Mouse (Mus musculus) c-Kit-positive CD71-positive TER-119-positive erythroid progenitor cells, embryonic 14.5 days (primary cell): ENCODE results near the gene Pde2a.
A peak's percentile ranks its signal among the peaks of the same experiment; 100 is the strongest.

ENCODE experiments used
- DNase-seq: peaks from one replicate; pipeline ENCODE4 v3.0.0-alpha.2; 2013; ENCODE audit warnings: low spot score

Pde2a gene

DNA sequence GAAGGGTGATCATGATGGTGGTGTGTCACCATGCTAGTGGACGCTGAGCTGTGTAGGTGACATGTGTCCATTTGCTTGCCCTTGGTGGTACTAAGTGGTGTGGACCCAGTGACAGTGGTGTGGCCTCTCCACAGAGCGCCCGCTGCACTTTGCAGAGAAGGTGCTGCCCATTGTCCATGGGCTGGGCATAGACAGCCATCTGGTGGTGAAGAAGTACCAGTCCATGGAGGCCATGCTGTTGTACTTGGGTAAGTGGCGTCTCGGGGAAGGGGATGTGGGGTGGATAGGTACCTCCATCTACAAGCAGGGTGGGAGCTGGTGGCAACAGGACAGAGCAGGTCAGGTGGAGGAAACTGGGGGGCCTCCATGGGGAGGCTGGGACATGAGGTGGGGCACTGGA, 17.7 kb upstream of the Pde2a start:
- DNase-seq = no peak

DNA sequence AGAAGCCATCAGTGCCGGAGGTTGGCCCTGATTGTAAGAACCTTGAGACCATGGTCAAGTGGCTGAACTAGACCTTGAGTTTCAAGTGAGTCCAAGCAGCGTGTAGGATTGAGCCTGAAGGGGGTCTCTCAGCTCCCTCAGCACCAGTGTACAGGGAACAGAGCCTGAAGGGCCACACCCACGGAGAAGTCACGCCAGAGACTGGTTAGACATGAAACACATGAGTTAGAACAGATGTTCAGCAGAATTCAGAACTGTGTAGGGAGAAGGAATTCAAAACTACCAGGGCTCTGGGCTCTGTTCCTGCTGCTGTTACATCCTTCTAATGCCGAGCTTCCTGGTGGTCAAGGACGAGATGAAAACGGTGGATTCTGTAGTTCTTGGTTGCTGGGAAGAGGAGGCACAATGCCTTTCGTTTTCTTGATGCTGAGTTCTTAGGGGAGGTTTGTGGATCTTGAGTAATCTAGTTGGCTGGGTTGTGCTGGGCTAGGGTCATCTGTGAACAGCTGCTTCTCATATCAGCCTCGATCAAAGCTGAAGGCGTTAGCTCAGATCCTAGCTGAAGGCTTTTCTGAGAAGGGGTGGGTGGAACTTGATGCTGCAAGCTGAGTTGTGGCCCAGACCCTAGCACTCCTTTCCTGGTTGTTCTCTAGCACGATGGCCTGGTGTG, 11.1 kb upstream of the Pde2a start, which contains the start of gene Gm45837:
Gene Gm45837, plus strand, starts transcription at position 620 of the 670 bp plus-strand sequence.
- DNase-seq = no peak

DNA sequence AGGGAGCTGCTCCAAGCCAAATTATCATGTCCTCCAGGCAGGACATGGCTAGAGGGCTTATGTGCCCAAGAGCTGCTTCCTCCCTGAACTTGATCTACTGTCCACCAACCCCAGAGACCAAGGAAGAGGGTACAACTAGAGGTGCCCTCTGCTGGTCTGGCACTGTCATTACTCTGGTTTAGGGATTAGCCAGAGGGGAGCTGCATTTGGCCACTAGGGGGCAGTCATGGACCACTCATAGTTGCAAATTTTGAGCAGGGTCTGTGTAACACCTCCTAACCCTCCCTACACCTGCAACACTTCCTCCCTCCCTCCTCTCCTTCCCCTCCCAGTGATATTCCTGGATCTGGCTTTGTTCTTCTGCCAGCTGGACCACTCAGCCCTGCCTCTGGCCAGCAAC, 8.7 kb upstream of the Pde2a start:
- peak; percentile 75 for DNase-seq

DNA sequence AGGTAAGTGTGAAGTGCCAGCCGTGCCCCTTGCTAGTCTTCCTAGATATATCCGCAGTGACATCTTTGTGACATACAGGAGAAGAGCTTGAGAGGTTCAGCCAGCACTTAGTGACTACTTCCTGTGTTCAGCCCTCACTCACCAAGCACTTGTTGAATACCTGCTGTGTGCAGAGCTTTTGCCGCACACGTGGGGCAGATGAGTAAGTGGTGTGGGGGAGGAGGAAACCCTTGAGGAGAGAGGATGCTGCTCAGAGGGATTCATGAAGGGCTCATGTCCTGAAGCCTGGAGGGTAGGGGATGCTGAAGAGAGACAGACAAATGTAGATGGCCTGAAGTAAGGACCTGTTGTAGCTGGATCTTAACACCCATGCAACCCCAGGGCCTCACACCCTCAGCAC, 7.3 kb upstream of the Pde2a start:
- DNase-seq = no peak

DNA sequence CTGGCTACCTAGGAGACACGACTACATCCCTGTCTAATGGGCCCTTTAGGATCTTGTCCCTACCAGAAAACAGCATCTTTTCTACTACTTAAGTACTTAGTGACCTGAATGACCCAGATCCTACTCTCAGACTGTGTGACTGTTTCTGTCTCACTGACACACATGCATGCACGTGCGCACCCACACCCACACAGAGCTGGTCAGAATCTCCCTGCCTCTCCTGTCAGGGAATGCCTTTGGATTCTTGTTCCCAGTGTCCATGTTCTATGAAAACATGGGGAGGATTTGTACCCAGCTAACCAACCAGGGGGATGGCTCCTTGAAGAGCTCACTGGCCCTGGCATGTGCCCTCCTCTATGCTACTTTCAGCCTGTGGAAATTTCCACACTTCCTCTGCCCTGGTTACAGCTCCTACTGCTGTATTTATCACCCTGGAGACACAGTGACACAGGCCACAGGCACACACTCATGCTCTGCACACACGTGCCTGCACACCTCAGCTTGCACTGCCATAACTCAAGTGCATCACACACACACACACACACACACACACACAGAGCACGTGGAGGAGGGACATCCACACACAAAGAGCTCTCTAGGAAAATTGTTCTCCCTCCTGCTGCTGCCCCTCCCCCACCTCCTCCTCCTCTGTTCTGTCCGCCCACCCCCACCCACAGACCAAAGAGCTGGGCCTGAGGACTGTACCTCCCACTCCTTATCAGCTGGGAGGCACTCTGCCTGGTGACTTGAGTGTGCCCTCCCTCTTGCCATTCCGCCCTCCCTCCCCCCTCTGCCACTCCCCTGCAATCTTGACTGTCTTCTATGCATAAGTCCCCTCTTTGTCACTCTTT, 6.6 kb upstream of the Pde2a start:
- peak; percentile 63 for DNase-seq

DNA sequence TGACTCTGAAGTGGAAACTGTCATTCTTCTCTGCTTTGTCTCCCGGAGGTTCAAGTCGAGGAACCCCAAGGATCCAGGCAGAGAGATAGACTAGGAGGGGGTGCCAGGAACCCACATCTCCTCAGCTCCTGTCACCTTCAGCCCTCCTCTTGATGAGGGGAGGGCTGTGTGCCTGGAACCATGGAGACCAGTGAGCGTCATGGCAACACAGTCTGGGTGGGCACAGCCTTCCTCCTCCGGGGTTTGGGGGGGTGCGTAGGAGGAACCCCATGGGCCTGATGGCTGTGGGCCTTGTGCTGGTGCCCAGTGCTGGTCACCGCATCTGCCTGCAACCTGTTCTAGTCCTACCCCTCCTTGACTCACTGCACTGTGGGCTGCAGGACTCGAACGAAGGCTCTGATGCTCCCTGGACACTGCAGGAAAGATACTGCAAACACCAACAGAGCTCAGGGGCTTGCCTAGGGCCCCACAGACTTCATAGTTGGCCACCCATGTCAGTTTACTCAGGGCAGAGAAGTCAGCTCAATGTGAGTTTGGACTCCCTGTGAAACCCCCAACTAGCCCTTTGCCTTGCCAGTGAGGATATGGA, 5.9 kb upstream of the Pde2a start:
- no peak for DNase-seq

DNA sequence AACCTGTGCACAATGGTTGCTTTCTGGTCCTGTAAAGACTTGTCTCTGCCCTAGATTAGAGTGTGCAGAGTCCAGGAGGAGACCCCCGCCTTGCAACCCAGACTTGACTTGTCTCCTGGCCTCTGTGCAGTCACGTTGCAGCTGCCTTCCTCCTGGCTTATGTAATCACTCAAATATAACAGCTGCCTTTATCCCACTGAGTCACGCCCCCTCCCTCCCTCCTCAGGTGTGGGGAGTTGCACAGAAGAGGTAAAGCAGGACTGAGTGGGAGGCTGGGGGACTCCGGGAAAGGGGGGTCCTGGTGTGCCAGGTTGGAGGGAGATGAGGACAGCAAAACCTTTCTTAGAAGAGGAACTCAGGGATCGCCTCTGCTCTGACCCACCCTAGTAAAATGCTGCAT, 5.1 kb upstream of the Pde2a start:
- DNase-seq = no peak

DNA sequence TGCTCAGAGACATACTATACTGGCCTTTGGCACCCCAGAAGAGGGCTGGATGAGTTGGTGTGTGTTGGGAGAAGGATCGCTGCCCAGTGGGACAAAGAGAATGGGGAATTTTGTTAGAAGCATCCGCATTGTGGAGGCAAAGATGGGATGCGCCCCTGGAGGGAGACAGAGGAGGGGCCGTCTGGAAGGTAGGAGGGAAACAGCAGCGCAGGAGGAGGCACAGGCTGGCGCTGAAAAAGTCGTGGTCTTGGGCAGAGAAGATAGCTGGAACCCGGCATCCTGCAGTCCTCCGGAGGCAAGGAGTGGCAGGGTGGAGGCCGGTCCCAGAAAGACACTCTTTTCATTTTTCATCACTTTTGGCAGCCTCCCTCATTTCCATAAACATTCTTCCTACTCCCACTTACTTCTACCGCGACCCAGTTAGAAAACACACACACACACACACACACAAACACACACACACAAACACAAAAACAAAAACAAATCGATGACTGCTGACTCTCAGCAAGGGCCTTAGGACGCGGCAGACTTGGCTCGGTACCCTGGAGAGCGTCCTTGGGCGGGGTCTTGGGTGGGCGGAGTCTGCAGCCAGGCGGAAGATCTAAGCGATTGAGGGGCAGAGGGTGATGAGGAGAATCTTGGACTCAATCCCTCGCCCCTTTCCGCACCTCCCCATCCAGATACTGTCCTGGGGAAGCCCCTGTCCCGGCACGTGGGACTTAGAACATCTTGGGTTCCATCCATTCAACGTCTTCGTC, 2.3 kb upstream of the Pde2a start:
- DNase-seq = no peak

DNA sequence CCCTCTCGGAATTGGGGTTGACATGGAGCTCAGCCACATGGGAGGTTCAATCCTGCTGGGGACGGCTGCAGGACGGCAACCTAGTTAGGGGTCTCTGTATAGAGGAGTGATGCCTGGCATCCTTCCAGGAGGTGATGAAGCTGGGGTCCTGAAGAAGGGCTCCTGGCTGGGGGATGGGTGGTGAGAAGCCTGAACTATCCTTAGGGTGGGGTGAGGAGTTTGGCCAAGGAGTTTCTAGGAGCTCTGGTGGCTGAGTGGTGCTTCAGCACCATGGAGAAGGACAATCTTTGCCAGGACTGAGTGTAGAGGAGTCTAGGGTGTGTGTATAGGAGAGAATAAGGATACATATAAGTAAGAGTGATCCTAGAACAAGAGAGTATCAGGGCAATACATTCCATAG, 578 bp downstream of the Pde2a start:
- DNase-seq = peak; percentile 45

DNA sequence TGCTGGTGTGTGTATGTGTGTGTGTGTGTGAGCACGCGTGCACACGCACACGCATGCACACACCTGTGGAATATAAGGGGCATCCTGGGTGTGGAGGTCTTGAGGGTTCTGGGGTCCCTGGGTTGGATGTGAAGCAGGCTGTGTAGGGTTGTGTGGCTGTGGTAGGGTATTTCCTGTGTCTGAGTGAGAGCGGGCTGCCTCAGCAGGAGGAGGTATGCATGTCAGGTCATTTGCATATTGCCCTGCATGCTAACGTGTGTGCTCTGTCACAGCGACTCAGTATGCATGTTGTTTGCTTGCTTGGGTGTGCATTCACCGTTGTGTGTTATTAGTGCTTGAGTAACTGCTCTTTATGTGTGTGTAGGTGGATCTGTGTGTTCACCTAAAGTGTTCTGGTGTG, 1.2 kb downstream of the Pde2a start:
- no peak for DNase-seq

DNA sequence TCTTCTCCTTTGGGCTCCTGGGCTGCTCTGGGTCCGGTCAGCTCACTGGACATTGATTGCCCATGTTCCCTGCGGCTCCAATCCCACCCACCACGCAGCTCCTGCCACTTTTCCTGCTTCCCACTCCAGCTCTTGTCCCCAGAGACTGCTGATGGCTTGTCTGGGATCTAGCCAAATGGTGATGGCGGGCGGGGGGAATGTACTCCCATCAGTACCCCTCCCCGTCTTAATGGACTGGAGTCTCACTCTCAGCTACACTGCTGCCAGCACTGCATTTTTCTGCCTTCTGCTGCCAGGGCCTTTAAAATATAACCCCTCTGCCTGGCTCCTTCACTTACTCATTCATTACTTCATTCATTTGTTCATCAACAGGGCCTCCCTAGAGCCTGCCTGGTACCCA, 2.5 kb downstream of the Pde2a start:
- DNase-seq = no peak

DNA sequence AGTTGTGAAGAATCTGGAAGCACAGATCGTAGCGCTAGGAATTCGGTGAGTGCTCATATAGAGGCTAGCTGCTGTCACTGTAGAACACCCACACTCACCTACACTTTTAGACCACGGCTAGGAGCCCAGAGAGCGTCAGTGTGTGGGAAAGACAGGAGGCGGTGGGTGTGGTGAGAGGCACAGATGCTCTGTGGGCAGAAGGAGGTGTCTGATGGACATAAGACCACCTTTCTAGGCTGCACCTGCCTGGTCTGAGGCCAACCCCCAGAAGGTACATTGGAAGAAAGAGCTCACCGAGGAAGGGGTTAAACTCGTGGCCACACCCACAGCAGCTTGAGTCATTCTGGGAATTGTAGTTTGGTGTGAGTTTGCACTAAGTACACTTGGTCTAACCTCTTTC, 5.2 kb downstream of the Pde2a start:
- DNase-seq = no peak

DNA sequence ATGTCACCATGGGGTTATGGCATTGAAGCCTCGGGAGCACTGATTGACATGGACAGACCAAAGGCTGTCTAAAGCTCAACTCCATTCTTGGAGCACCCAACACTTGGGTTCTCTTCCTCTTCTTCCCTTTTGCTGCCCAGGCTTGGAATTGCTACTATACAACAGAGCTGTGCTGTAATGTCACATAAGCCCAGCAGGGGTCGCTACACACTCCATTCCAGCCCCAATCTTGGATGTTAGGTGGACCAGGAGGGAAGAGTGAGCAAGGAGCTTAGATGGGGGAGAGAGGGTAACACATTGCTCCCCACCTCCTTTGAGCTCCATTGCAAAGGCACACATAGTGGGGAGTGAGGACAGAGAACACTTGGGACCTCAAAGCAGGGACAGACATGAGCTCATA, 6.2 kb downstream of the Pde2a start:
- peak; percentile 37 for DNase-seq

DNA sequence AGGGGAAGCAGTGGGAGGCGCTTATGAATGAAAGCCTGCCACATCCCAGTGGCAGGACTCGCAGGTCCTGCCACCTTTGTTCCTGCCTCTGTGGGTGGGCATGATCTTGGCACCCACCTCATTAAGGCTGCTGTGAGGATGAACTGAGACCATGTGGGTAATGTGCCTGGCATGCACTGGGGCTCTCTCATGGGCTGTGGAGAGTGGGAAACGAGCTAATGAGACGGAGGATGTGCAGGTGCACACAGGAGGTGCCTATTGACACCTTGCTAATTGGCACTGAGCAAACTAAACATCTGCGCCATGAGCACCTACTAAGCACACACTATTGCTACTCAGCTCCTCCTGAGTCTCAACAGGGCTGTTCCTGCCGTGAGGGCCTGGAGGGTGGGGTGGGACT, 13.5 kb downstream of the Pde2a start:
- DNase-seq = no peak

DNA sequence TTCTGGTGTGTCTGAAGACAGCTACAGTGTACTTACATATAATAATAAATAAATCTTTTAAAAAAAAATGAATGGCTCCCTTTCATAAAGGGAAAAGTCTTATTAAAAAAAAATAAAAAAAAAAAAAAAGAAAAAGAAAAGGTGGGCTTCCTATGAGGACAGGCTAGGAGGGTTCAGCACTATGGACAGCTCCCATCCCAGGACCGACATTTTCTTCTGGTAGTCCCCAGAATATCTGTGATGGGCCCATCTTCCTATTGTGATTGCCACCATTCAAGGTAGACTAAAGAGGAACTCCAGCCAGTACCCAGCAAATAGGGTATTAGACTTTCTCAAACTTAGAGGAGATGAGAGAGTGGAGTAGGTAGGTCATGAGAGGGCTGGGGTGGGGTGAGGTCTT, 16.4 kb downstream of the Pde2a start:
- DNase-seq = no peak

DNA sequence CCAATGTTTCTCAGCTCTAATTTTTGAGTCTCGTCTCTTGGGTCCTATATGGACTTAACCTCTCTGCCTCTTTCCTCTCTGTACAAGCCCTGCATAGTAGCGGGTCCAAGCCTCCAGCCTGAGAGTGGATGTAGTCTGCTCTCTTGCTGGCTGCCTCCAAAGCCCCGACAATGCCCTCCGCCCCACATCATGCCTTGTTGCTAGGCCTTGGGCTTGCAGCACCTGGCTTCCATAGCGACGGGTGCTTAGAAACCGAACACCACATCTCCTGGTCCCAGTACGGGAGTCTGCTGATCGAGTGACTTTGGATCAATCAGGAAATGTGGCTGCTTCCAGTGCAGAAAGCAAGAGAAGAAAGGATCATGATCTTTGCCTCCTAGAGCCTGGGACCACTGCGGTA, 21.6 kb downstream of the Pde2a start:
- DNase-seq = no peak

DNA sequence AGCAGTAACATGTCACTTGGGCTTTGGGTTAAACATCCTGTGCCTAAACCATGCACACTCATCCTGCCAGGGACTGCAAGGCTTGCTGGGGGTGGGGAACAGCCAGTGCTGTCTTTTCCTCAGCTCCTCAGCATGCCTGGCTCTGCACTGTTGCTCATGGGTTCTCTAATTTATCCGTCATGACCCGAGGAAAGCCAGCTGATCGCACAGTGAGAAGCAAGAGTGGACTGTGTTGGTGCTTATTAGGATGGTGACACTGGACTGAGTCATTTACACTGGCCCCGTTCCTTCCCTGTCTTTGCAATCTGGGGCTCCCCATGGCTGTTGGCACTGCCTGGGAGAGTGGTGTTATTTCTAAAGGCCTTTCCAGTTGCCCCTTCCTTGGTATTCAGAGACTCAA, 22.7 kb downstream of the Pde2a start:
- DNase-seq = no peak

DNA sequence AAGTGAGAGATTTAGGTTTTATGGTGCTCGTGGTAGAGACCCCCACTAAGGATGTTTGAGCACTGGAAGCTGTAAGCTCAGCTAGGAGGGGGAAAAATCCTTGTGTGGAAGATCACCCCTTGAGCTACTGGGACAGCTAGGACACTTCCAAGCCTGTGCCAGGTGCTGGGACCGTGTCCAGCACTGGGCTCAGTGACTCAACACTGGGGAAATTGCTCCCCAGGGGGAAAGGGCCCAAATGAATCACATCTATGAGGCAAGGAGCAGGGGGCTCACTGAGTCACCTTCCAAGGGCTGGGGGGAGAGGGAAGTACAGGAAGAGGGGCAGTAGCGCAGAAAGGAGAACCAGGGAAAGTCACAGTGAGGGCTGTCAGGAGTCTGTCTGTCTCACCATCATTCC, 28.4 kb downstream of the Pde2a start:
- no peak for DNase-seq

DNA sequence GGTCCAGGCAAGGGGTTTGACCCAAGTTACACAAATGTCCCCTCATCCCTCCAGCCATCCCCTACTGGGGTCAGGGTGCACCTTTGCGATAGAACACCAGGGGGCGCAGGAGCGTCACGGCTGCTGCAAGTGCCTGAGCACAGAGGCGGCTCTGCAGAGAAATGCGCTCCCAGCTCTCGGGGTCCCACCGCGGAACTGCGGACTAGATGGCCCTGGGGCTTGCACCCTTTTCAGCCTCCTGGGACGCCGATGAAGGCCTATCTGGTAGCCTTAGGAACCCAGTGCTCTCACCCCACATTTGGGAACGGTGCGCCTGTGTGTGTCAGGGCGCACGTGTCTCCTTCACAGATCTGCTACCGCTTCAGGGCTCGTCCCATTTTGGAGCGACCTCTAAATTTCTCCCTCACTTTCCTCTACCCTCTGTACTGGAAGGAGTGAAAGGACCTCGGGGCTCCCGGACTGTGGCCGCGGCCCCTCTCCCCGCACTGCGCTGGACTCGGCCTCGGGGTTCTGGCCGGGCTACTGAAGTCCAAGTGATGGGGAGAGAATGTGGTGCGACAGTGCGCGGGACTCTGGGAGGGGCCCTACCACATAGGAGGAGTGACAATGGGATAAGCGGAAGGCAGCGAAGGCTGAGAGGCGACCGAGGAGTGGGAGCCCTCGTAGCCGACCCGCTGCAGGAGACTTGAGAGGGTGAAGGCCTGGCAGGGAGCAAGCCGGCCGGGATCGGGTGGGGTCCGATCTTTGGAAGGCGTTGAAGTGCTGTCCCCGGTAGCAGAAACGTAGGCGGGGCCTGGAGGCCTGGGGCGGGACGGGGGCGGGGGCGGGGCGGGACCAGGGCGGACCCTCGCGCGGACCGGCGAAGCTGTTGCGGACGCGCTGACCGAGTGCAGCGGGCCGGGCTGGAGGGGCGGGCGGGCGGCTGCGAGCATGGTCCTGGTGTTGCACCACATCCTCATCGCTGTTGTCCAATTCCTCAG, 29.2 kb downstream of the Pde2a start:
- peak; percentile 50 for DNase-seq

DNA sequence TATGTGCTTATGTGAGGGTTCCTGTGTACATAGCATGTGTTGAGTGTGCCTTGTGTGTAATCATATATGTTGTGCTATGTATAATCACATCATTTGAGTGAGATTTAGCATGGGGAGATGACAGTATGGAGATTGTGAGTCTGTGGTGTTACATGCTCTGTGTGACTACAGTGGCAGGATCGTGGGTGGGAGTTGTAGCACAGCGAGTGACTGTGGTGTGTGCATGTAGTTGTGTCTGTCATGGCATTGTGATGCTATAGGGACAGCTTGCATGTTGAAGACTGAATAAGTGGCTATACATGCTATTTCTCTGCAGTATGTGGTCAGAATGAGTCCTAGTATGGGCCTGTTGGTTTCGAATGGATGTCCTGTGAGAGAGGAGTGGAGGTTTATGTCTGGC, 31.2 kb downstream of the Pde2a start:
- DNase-seq = no peak

DNA sequence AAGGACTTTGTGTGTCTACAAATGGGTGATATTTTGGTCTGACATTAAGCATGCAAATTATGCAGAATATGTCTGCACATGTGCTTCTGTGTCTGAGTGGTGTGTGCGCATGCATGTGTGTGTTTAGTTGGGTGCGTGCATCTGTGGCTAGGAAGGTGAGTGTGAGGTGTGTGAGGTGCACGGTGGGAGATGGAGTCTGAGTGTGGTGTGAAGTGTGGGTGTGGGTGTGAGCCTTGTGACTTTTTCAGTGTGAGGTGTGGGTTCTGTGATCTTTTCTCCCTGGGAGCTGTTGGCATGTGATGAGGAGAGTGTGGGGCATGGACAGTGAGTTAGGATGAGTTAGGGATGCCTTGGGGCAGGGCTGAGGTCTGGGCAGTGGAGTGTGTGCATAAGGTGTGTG, 31.8 kb downstream of the Pde2a start:
- DNase-seq = no peak
